8 mouse cellular contexts compared by ENCODE assay signal in the genomic region with DNA sequence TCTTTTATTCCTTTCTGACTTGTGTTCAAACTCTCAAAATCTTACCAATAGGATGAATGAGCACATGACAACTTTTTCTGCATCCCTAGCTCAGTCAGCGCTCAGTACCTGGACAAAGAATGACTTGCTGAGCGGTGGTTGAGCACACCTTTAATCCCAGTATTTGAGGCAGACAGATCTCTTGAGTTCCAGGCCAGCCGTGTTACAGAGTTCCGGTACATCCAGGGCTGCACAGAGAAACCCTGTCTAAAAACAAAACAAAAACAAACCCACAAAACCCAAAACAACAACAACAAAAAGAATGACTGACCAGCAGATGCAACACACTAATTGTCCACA. TPM values are rescaled to one million over a fixed set of nuclear protein-coding genes. Genes with fewer than 3 reads are reported as not detected.
DNase-seq lines count a peak whose midpoint lies in the region; ATAC-seq and TF ChIP-seq lines count a peak whose summit lies in the region.

No protein-coding gene starts in this region.

- peaks cover 24% of the 10 kb centered on the region for H3K79me2 ChIP-seq in MEL (ENCODE audit: control insufficient read depth, insufficient read depth, low read length, poor library complexity)

- intact Hi-C loops in heart, postnatal 14 days (cut with DNase I): no loop called here
- intact Hi-C loops in left cerebral cortex, postnatal 4 days (cut with DNase I): no loop called here

- H3K4me3 ChIP-seq in heart, embryonic 15.5 days: peak overlapping the region; percentile 84
- peak overlapping the region; percentile 61 to 75 for H3K4me3 ChIP-seq in MEL (ENCODE audit: control insufficient read depth in 1 of 2, insufficient read depth in 1 of 2, low read depth in 2 of 2, low read length in 2 of 2)
- peak overlapping the region; percentile 87 for H3K4me3 ChIP-seq in hindbrain, embryonic 10.5 days
- H3K4me3 ChIP-seq in midbrain, embryonic 10.5 days: peak overlapping the region; percentile 83

- no peaks in the 10 kb centered on the region for H3K9me3 ChIP-seq in heart, embryonic 15.5 days (replicated peaks)
- no peaks in the 10 kb centered on the region for H3K9me3 ChIP-seq in MEL (replicated peaks; ENCODE audit: insufficient read depth, low read length)
- no peaks in the 10 kb centered on the region for H3K9me3 ChIP-seq in hindbrain, embryonic 10.5 days
- H3K9me3 ChIP-seq in midbrain, embryonic 10.5 days (replicated peaks): no peaks in the 10 kb centered on the region; the same call in 1 of the 2 replicates

- no peaks in the 10 kb centered on the region for H3K27me3 ChIP-seq in heart, embryonic 15.5 days
- no peaks in the 10 kb centered on the region for H3K27me3 ChIP-seq in MEL (ENCODE audit: control insufficient read depth in 1 of 2, insufficient read depth in 2 of 2, low read length in 2 of 2)
- H3K27me3 ChIP-seq in hindbrain, embryonic 10.5 days (ENCODE audit: insufficient read depth, poor library complexity, severe bottlenecking): no peaks in the 10 kb centered on the region
- no peaks in the 10 kb centered on the region for H3K27me3 ChIP-seq in midbrain, embryonic 10.5 days (ENCODE audit: low read depth, poor library complexity, severe bottlenecking)

- no peak for TF ChIP-seq POLR2A in MEL (IDR thresholded peaks at IDR 0.05; ENCODE audit: control insufficient read depth in 1 of 2, insufficient read depth in 1 of 2, low read depth in 1 of 2, low read length in 2 of 2, poor library complexity in 1 of 2)

- H3K4me1 ChIP-seq in heart, embryonic 15.5 days (replicated peaks): peaks cover 32% of the 10 kb centered on the region
- peaks cover 16 to 22% of the 10 kb centered on the region in 2 experiments for H3K4me1 ChIP-seq in MEL (ENCODE audit: control insufficient read depth in 1 of 2, insufficient read depth in 2 of 2, low read length in 2 of 2)
- H3K4me1 ChIP-seq in hindbrain, embryonic 10.5 days (replicated peaks): peaks cover 23% of the 10 kb centered on the region
- peaks cover 23% of the 10 kb centered on the region for H3K4me1 ChIP-seq in midbrain, embryonic 10.5 days

- no peak for TF ChIP-seq RAD21 in MEL (IDR thresholded peaks at IDR 0.05; ENCODE audit: low read depth, low read length)

- DNase-seq in heart, postnatal 14 days: no peak
- DNase-seq in MEL (ENCODE audit: low read depth, low spot score): no peak
- no peak for DNase-seq in hindbrain, embryonic 10.5 days (ENCODE audit: low spot score)
- no peak for DNase-seq in midbrain, embryonic 10.5 days (ENCODE audit: low spot score)
- no peak for DNase-seq in frontal cortex, postnatal 10 days (ENCODE audit: low spot score in 2 of 2)
- DNase-seq in left cerebral cortex, postnatal 4 days: no peak
- no peak for DNase-seq in spleen, adult 12 weeks (ENCODE audit: low spot score)

- H3K9ac ChIP-seq in heart, embryonic 15.5 days: peak overlapping the region; percentile 77
- peak overlapping the region; percentile 47 for H3K9ac ChIP-seq in MEL (ENCODE audit: control insufficient read depth, low read depth, low read length, poor library complexity, severe bottlenecking)

- no peak overlapping the region for H3K27ac ChIP-seq in heart, embryonic 15.5 days
- no peak overlapping the region for H3K27ac ChIP-seq in MEL (ENCODE audit: control insufficient read depth, low read depth, low read length)
- peak overlapping the region; percentile 88 for H3K27ac ChIP-seq in hindbrain, embryonic 10.5 days
- H3K27ac ChIP-seq in midbrain, embryonic 10.5 days (replicated peaks): peak overlapping the region; percentile 88

- ATAC-seq in heart, embryonic 15.5 days (replicated peaks; ENCODE audit: insufficient number of reproducible peaks, insufficient read depth, low FRiP score, low read depth): no peak; the same call in 1 of the 2 replicates

- peaks cover 5% of the 10 kb centered on the region; the same call in 1 of the 2 replicates for H3K36me3 ChIP-seq in heart, embryonic 15.5 days
- peaks cover 0 to 20% of the 10 kb centered on the region in 2 experiments; a peak in 2 of 4 replicates for H3K36me3 ChIP-seq in MEL (ENCODE audit: control insufficient read depth in 1 of 2, insufficient read depth in 2 of 2, low read length in 2 of 2)
- H3K36me3 ChIP-seq in hindbrain, embryonic 10.5 days: peaks cover 8% of the 10 kb centered on the region; the same call in 1 of the 2 replicates
- peaks cover 8% of the 10 kb centered on the region for H3K36me3 ChIP-seq in midbrain, embryonic 10.5 days

- 0 out of 4 replicates have a peak, but pooled peaks of 1 of the 2 experiments have one; percentile 24 for TF ChIP-seq EP300 in MEL (IDR thresholded peaks at IDR 0.05; ENCODE audit: low read depth in 1 of 2, low read length in 2 of 2)

- 32% methylated on average over 4 of the region's 4 CpGs for WGBS in heart, embryonic 15.5 days
- 31% methylated on average over 4 of the region's 4 CpGs for WGBS in hindbrain, embryonic 10.5 days
- WGBS in midbrain, embryonic 10.5 days: 31% methylated on average over 4 of the region's 4 CpGs

- TF ChIP-seq CTCF in MEL (IDR thresholded peaks at IDR 0.05 in 2 of 3, conservative IDR thresholded peaks at IDR 0.05 in 1 of 3; ENCODE audit: control insufficient read depth in 1 of 3, insufficient read depth in 1 of 3, low read depth in 2 of 3, low read length in 3 of 3, poor library complexity in 1 of 3, severe bottlenecking in 1 of 3): no peak

- H3K4me2 ChIP-seq in heart, embryonic 15.5 days: peak overlapping the region; percentile 86

TF ChIP-seq in MEL, 35 proteins besides CTCF, POLR2A, EP300 and RAD21 (continues in another document):
- TF ChIP-seq ETS1 (IDR thresholded peaks at IDR 0.05; ENCODE audit: low read depth, low read length): no peak; the same call in 1 of the 2 replicates
- no peak; the same call in 1 of the 2 replicates for TF ChIP-seq MAZ (IDR thresholded peaks at IDR 0.05; ENCODE audit: low read depth, low read length)
- no peak for TF ChIP-seq ZKSCAN1 (IDR thresholded peaks at IDR 0.05; ENCODE audit: low read depth, low read length)
- no peak for TF ChIP-seq MXI1 (IDR thresholded peaks at IDR 0.05; ENCODE audit: low read depth, low read length)
- no peak for TF ChIP-seq POLR2AphosphoS5 (IDR thresholded peaks at IDR 0.05; ENCODE audit: borderline replicate concordance, low read depth, low read length)
- TF ChIP-seq TCF12 (IDR thresholded peaks at IDR 0.05; ENCODE audit: low read depth, low read length): no peak
- TF ChIP-seq NRF1 (IDR thresholded peaks at IDR 0.05; ENCODE audit: insufficient read depth, low read depth, low read length, poor library complexity, severe bottlenecking): no peak

RNA-seq across cellular contexts. Expression of gene Slc44a2, which starts 0.2 kb away (rescaled TPM):
- polyA plus RNA-seq in heart, embryonic 15.5 days (2015; fragmentation: Nextera tagmentation; extraction: Ambion mirVana): 56.8 and 81.4 TPM in 2 replicates
- 100 to 1,000 TPM; 105 to 116 TPM for total RNA-seq in heart, postnatal 14 days (2021)
- total RNA-seq in MEL (2012; rRNA removed): 27.3 and 30.7 TPM in 2 replicates
- polyA plus RNA-seq in MEL (2012; ENCODE audit: insufficient read depth in 1 of 2, insufficient read length in 2 of 2, low read depth in 1 of 2, low replicate concordance in 2 of 2, missing spikeins in 1 of 2): 100 to 1,000 TPM in 1 of 2 experiments, not detected in 1; 121 TPM
- polyA plus RNA-seq in hindbrain, embryonic 10.5 days (2016; fragmentation: Nextera tagmentation; extraction: Ambion mirVana): 68.7 and 75.7 TPM in 2 replicates
- polyA plus RNA-seq in midbrain, embryonic 10.5 days (2016; fragmentation: Nextera tagmentation; extraction: Ambion mirVana): 65.8 and 72.2 TPM in 2 replicates
- 10 to 100 TPM; 69.9 to 71.5 TPM for total RNA-seq in left cerebral cortex, postnatal 4 days (2021)

RNA-seq across cellular contexts. Expression of gene Ap1m2, which starts 8.1 kb away (rescaled TPM):
- 1.8 and 6.9 TPM in 2 replicates for polyA plus RNA-seq in heart, embryonic 15.5 days (2015; fragmentation: Nextera tagmentation; extraction: Ambion mirVana)
- total RNA-seq in heart, postnatal 14 days (2021): under 1 TPM in 1 of 2 experiments, not detected in 1; 0.12 TPM
- total RNA-seq in MEL (2012; rRNA removed): 0.52 and 0.73 TPM in 2 replicates
- polyA plus RNA-seq in MEL (2012; ENCODE audit: insufficient read depth in 1 of 2, insufficient read length in 2 of 2, low read depth in 1 of 2, low replicate concordance in 2 of 2, missing spikeins in 1 of 2): 1 to 10 TPM in 1 of 2 experiments, not detected in 1; 1.0 TPM
- polyA plus RNA-seq in hindbrain, embryonic 10.5 days (2016; fragmentation: Nextera tagmentation; extraction: Ambion mirVana): 4.8 and 14.6 TPM in 2 replicates
- polyA plus RNA-seq in midbrain, embryonic 10.5 days (2016; fragmentation: Nextera tagmentation; extraction: Ambion mirVana): 1.1 and 2.9 TPM in 2 replicates
- 1 to 10 TPM; 1.3 to 3.7 TPM for total RNA-seq in left cerebral cortex, postnatal 4 days (2021)

RNA-seq across cellular contexts. Expression of gene Cdkn2d, which starts 29.0 kb away (rescaled TPM):
- polyA plus RNA-seq in heart, embryonic 15.5 days (2015; fragmentation: Nextera tagmentation; extraction: Ambion mirVana): 88.6 and 96.4 TPM in 2 replicates
- total RNA-seq in heart, postnatal 14 days (2021): 10 to 100 TPM; 17.9 to 21.1 TPM
- 40.1 and 55.2 TPM in 2 replicates for total RNA-seq in MEL (2012; rRNA removed)
- 10 to 100 TPM in 1 of 2 experiments, not detected in 1; 67.9 TPM for polyA plus RNA-seq in MEL (2012; ENCODE audit: insufficient read depth in 1 of 2, insufficient read length in 2 of 2, low read depth in 1 of 2, low replicate concordance in 2 of 2, missing spikeins in 1 of 2)
- polyA plus RNA-seq in hindbrain, embryonic 10.5 days (2016; fragmentation: Nextera tagmentation; extraction: Ambion mirVana): 58.4 and 73.5 TPM in 2 replicates
- polyA plus RNA-seq in midbrain, embryonic 10.5 days (2016; fragmentation: Nextera tagmentation; extraction: Ambion mirVana): 51.4 and 61.3 TPM in 2 replicates
- 10 to 100 TPM; 58.3 to 63.6 TPM for total RNA-seq in left cerebral cortex, postnatal 4 days (2021)

RNA-seq across cellular contexts. Expression of gene Kri1, which starts 32.5 kb away (rescaled TPM):
- 10.4 and 12.5 TPM in 2 replicates for polyA plus RNA-seq in heart, embryonic 15.5 days (2015; fragmentation: Nextera tagmentation; extraction: Ambion mirVana)
- 10 to 100 TPM; 17.0 to 22.6 TPM for total RNA-seq in heart, postnatal 14 days (2021)
- 175 and 199 TPM in 2 replicates for total RNA-seq in MEL (2012; rRNA removed)
- polyA plus RNA-seq in MEL (2012; ENCODE audit: insufficient read depth in 1 of 2, insufficient read length in 2 of 2, low read depth in 1 of 2, low replicate concordance in 2 of 2, missing spikeins in 1 of 2): 100 to 1,000 TPM in 1 of 2 experiments, 10 to 100 TPM in 1; 76.1 to 233 TPM
- 17.6 and 19.4 TPM in 2 replicates for polyA plus RNA-seq in hindbrain, embryonic 10.5 days (2016; fragmentation: Nextera tagmentation; extraction: Ambion mirVana)
- 16.2 and 21.0 TPM in 2 replicates for polyA plus RNA-seq in midbrain, embryonic 10.5 days (2016; fragmentation: Nextera tagmentation; extraction: Ambion mirVana)
- 10 to 100 TPM; 46.7 to 49.2 TPM for total RNA-seq in left cerebral cortex, postnatal 4 days (2021)

RNA-seq across cellular contexts. Expression of gene Ilf3, which starts 47.4 kb away (rescaled TPM):
- polyA plus RNA-seq in heart, embryonic 15.5 days (2015; fragmentation: Nextera tagmentation; extraction: Ambion mirVana): 88.1 and 118 TPM in 2 replicates
- 10 to 100 TPM; 30.6 to 31.3 TPM for total RNA-seq in heart, postnatal 14 days (2021)
- 210 and 235 TPM in 2 replicates for total RNA-seq in MEL (2012; rRNA removed)
- polyA plus RNA-seq in MEL (2012; ENCODE audit: insufficient read depth in 1 of 2, insufficient read length in 2 of 2, low read depth in 1 of 2, low replicate concordance in 2 of 2, missing spikeins in 1 of 2): 100 to 1,000 TPM in 1 of 2 experiments, 10 to 100 TPM in 1; 67.4 to 519 TPM
- 270 and 300 TPM in 2 replicates for polyA plus RNA-seq in hindbrain, embryonic 10.5 days (2016; fragmentation: Nextera tagmentation; extraction: Ambion mirVana)
- 295 and 321 TPM in 2 replicates for polyA plus RNA-seq in midbrain, embryonic 10.5 days (2016; fragmentation: Nextera tagmentation; extraction: Ambion mirVana)
- total RNA-seq in left cerebral cortex, postnatal 4 days (2021): 100 to 1,000 TPM; 170 to 172 TPM

Comparison
In these comparisons a context has a peak if more than half of its experiments do, and no peak if none do; other contexts are left out.
1. H3K27ac ChIP-seq: peak in hindbrain, embryonic 10.5 days (single experiment) and midbrain, embryonic 10.5 days (single experiment); none in heart, embryonic 15.5 days (single experiment) and MEL (single experiment).
2. Peak in every context shown above with its lines, with median percentiles within 50 percentile points of each other: H3K4me3 ChIP-seq.